Mouse (Mus musculus): ENCODE results near the gene Psph.
A peak's percentile ranks its signal among the peaks of the same experiment; 100 is the strongest.

Gene Psph

DNA sequence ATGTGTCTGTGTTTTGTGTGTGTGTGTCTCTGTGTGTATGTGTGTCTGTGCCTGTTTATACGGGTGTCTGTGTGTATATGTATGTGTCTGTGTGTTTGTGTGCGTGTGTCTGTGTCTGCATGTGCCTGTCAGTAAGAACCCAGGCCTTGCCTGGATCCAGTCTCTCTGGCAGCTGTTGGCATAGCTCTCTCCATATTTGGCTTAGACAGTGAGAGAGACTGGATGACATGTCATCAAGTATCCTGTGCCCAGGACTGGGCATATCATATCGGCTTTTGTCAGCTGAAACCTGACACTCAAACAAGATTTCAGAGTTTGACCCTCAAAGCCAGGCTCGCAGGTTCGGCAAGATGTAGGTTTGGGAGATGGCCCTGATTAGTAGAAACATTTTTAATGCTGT is 56.2 kb downstream of the Psph start:
- no peak for DNase-seq (ENCODE audit: low spot score)

- DNase-seq (ENCODE audit: low spot score), result no peak
Measured at GRCm38 (mm10) chr5:129730344-129730743, 56.9 kb downstream of the Psph start.

GRCm38 (mm10) chr5:129729286-129729685 is 58.0 kb downstream of the Psph start:
- no peak for DNase-seq (ENCODE audit: low spot score)

DNA sequence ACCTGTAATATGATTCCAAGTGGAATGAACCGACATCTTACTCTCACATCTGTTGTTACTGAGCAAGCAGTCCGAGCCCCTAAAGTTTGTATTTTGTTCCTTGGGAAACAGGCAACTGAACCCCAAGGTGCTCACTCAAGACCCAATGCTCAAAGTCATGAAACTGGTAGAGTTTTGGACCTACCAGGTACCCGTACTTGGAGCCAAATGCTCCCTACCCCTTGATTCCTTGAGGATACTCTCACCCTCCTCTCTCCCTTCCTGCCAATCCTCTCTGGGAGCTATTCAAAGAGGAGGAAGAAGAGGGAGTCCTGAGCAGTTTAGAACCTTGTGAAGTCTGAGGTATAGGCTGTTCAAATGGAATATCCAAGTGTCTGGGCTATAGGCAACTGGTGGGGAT is 60.5 kb downstream of the Psph start:
- DNase-seq (ENCODE audit: low spot score), result no peak

GRCm38 (mm10) chr5:129725774-129726392 is 61.4 kb downstream of the Psph start:
- peak; percentile 41 for DNase-seq (ENCODE audit: low spot score)

GRCm38 (mm10) chr5:129724834-129725773 is 62.1 kb downstream of the Psph start, which contains the start of gene Nipsnap2:
Gene Nipsnap2, plus strand, starts transcription at chr5:129725063.
- peak; percentile 93 for DNase-seq (ENCODE audit: low spot score)

- DNase-seq (ENCODE audit: low spot score), result no peak
Measured at GRCm38 (mm10) chr5:129724268-129724667, 63.0 kb downstream of the Psph start.

GRCm38 (mm10) chr5:129720176-129720575 is 67.1 kb downstream of the Psph start:
- no peak for DNase-seq (ENCODE audit: low spot score)

- DNase-seq (ENCODE audit: low spot score), result no peak
Measured at GRCm38 (mm10) chr5:129717016-129717415, 70.2 kb downstream of the Psph start.
